Mouse (Mus musculus) kidney, adult 11 months (tissue): Measurements from ENCODE around the gene Blvrb.

Experiments used
- DNase-seq: peaks from one replicate; pipeline ENCODE4 v3.0.0; 2022

Gene Blvrb

GRCm38 (mm10) chr7:27449256-27449862, 1.6 kb downstream of the Blvrb start:
- DNase-seq, result peak; percentile 60

- DNase-seq, result no peak
Measured at GRCm38 (mm10) chr7:27451359-27451758, 3.6 kb downstream of the Blvrb start.

- no peak for DNase-seq
Measured at GRCm38 (mm10) chr7:27452206-27452770, 4.5 kb downstream of the Blvrb start.

- no peak for DNase-seq
Measured at GRCm38 (mm10) chr7:27454461-27455121, 6.8 kb downstream of the Blvrb start.

GRCm38 (mm10) chr7:27455273-27455672, 7.5 kb downstream of the Blvrb start:
- no peak for DNase-seq

- no peak for DNase-seq
Measured at GRCm38 (mm10) chr7:27458614-27459013, 10.8 kb downstream of the Blvrb start.

GRCm38 (mm10) chr7:27459640-27460039, 11.9 kb downstream of the Blvrb start:
- DNase-seq, result no peak

GRCm38 (mm10) chr7:27460477-27460876, 12.7 kb downstream of the Blvrb start:
- DNase-seq, result no peak

GRCm38 (mm10) chr7:27467648-27468047, 19.9 kb downstream of the Blvrb start:
- no peak for DNase-seq

GRCm38 (mm10) chr7:27471390-27472120, 23.8 kb downstream of the Blvrb start:
- DNase-seq, result no peak

GRCm38 (mm10) chr7:27472596-27472995, 24.8 kb downstream of the Blvrb start:
- no peak for DNase-seq

- DNase-seq, result peak; percentile 99
Measured at GRCm38 (mm10) chr7:27473156-27473834, 25.5 kb downstream of the Blvrb start, which contains the start of gene Sertad3. Gene Sertad3 (plus strand): TSS chr7:27473768.

- DNase-seq, result no peak
Measured at GRCm38 (mm10) chr7:27473835-27474489, 26.2 kb downstream of the Blvrb start.

- peak; percentile 100 for DNase-seq
Measured at GRCm38 (mm10) chr7:27474490-27474954, 26.7 kb downstream of the Blvrb start.

GRCm38 (mm10) chr7:27475596-27475995, 27.8 kb downstream of the Blvrb start:
- no peak for DNase-seq

- peak; percentile 70 for DNase-seq
Measured at GRCm38 (mm10) chr7:27476098-27476635, 28.4 kb downstream of the Blvrb start.

- DNase-seq, result no peak
Measured at GRCm38 (mm10) chr7:27478561-27478960, 30.8 kb downstream of the Blvrb start.

- peak; percentile 74 for DNase-seq
Measured at GRCm38 (mm10) chr7:27479750-27480149, 32.0 kb downstream of the Blvrb start.

GRCm38 (mm10) chr7:27480506-27480905, 32.7 kb downstream of the Blvrb start:
- no peak for DNase-seq

- no peak for DNase-seq
Measured at GRCm38 (mm10) chr7:27480927-27481626, 33.3 kb downstream of the Blvrb start.

GRCm38 (mm10) chr7:27481627-27481969, 33.8 kb downstream of the Blvrb start:
- DNase-seq, result peak; percentile 96
